11 mouse cellular contexts compared by ENCODE assay signal in the genomic region with DNA sequence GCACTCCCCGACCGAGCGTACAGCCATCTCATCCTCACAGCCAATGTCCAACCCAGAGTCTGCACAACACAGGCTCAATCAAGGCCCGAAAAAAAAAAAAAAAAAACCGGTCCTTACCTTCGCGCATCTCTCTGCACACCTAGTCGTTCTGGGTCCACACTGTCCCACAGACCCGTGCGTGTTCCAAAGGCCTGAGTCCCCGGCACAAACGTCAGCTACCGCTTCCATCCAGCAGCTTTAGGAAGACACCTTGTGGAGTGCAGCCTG. TPM values are rescaled to one million over a fixed set of nuclear protein-coding genes. Genes with fewer than 3 reads are reported as not detected.
DNase-seq lines count a peak whose midpoint lies in the region; ATAC-seq and TF ChIP-seq lines count a peak whose summit lies in the region.
"Had no signal": no experiment of that assay in that cellular context is flagged by ENCODE, and none has a peak within 500 bp of the region (broad histone marks: within the 10 kb centered on the region; RNA-seq: fewer than 3 reads in every experiment).

No protein-coding gene starts in this region.

- H3K27ac ChIP-seq in kidney, embryonic 16.5 days (ENCODE audit: low read length), result no peak overlapping the region
- H3K27ac ChIP-seq in embryonic facial prominence, embryonic 13.5 days, result no peak overlapping the region
- H3K27ac ChIP-seq in intestine, embryonic 14.5 days (ENCODE audit: low read depth), result no peak overlapping the region
- H3K27ac ChIP-seq in midbrain, postnatal 0 days (ENCODE audit: low read depth, low read length), result no peak overlapping the region

- no peaks in the 10 kb centered on the region for H3K9me3 ChIP-seq in kidney, embryonic 16.5 days (ENCODE audit: low read length)
- H3K9me3 ChIP-seq in embryonic facial prominence, embryonic 13.5 days, result no peaks in the 10 kb centered on the region
- no peaks in the 10 kb centered on the region for H3K9me3 ChIP-seq in intestine, embryonic 14.5 days (ENCODE audit: control insufficient read depth, low read length)
- H3K9me3 ChIP-seq in midbrain, postnatal 0 days (ENCODE audit: low read length), result no peaks in the 10 kb centered on the region

- H3K36me3 ChIP-seq in kidney, embryonic 16.5 days (ENCODE audit: insufficient read depth, low read length), result no peaks in the 10 kb centered on the region
- no peaks in the 10 kb centered on the region; the same call in 1 of the 2 replicates for H3K36me3 ChIP-seq in embryonic facial prominence, embryonic 13.5 days
- H3K36me3 ChIP-seq in intestine, embryonic 14.5 days (ENCODE audit: control insufficient read depth, insufficient read depth, low read length), result no peaks in the 10 kb centered on the region
- H3K36me3 ChIP-seq in midbrain, postnatal 0 days (ENCODE audit: insufficient read depth, low read length), result no peaks in the 10 kb centered on the region

- H3K4me2 ChIP-seq in kidney, embryonic 16.5 days (replicated peaks; ENCODE audit: low read depth, low read length), result peak overlapping the region; percentile 83
- peak overlapping the region; percentile 83 for H3K4me2 ChIP-seq in embryonic facial prominence, embryonic 13.5 days
- H3K4me2 ChIP-seq in intestine, embryonic 14.5 days (ENCODE audit: low read length), result peak overlapping the region; percentile 72
- H3K4me2 ChIP-seq in midbrain, postnatal 0 days (ENCODE audit: low read depth, low read length, poor library complexity, severe bottlenecking), result peak overlapping the region; percentile 65

- H3K27me3 ChIP-seq in kidney, embryonic 16.5 days (ENCODE audit: insufficient read depth, low read length), result peaks cover 87% of the 10 kb centered on the region
- H3K27me3 ChIP-seq in embryonic facial prominence, embryonic 13.5 days, result peaks cover 87% of the 10 kb centered on the region
- peaks cover 79% of the 10 kb centered on the region for H3K27me3 ChIP-seq in intestine, embryonic 14.5 days (replicated peaks; ENCODE audit: control insufficient read depth, insufficient read depth, low read length)
- H3K27me3 ChIP-seq in midbrain, postnatal 0 days (ENCODE audit: insufficient read depth, low read length), result peaks cover 40% of the 10 kb centered on the region
- H3K27me3 ChIP-seq: Patski had no signal

- no peak for TF ChIP-seq CTCF in midbrain, postnatal 0 days (IDR thresholded peaks at IDR 0.05)

- H3K4me3 ChIP-seq in kidney, embryonic 16.5 days (ENCODE audit: low read length), result peak overlapping the region; percentile 62
- peak overlapping the region; percentile 50 for H3K4me3 ChIP-seq in embryonic facial prominence, embryonic 13.5 days
- H3K4me3 ChIP-seq in intestine, embryonic 14.5 days (ENCODE audit: low read depth, low read length), result peak overlapping the region; percentile 45
- peak overlapping the region; percentile 47 for H3K4me3 ChIP-seq in midbrain, postnatal 0 days (ENCODE audit: low read depth, low read length)

- H3K9ac ChIP-seq in kidney, embryonic 16.5 days (replicated peaks; ENCODE audit: low read length), result peak overlapping the region; percentile 50; the same call in 1 of the 2 replicates
- peak overlapping the region; percentile 55 for H3K9ac ChIP-seq in embryonic facial prominence, embryonic 13.5 days
- no peak overlapping the region for H3K9ac ChIP-seq in intestine, embryonic 14.5 days (ENCODE audit: low read length)
- H3K9ac ChIP-seq in midbrain, postnatal 0 days (replicated peaks; ENCODE audit: low read length, poor library complexity, severe bottlenecking), result no peak overlapping the region

- peaks cover 17% of the 10 kb centered on the region for H3K4me1 ChIP-seq in kidney, embryonic 16.5 days (ENCODE audit: insufficient read depth, low read length)
- H3K4me1 ChIP-seq in embryonic facial prominence, embryonic 13.5 days, result peaks cover 33% of the 10 kb centered on the region
- H3K4me1 ChIP-seq in intestine, embryonic 14.5 days (replicated peaks; ENCODE audit: control insufficient read depth, insufficient read depth, low read length), result peaks cover 12% of the 10 kb centered on the region
- H3K4me1 ChIP-seq in midbrain, postnatal 0 days (ENCODE audit: insufficient read depth, low read length), result 0 out of 2 replicates have a peak, but pooled peaks cover 2% of the 10 kb centered on the region

- DNase-seq in kidney, postnatal 25 days, result no peak
- no peak for DNase-seq in intestine, embryonic 14.5 days (ENCODE audit: low spot score)
- DNase-seq in midbrain, postnatal 0 days (ENCODE audit: low spot score), result no peak
- DNase-seq in spleen, postnatal 14 days (ENCODE audit: low spot score in 2 of 2), result no peak
- DNase-seq in left cerebral cortex, adult 18-20 months (ENCODE audit: low spot score in 2 of 2), result no peak

- ATAC-seq in kidney, embryonic 16.5 days (ENCODE audit: low FRiP score, low TSS enrichment), result peak; percentile 6; the same call in 1 of the 2 replicates
- ATAC-seq in embryonic facial prominence, embryonic 13.5 days (ENCODE audit: insufficient number of reproducible peaks, insufficient read depth, low FRiP score, low TSS enrichment, low read depth), result no peak
- peak; percentile 1; the same call in 1 of the 2 replicates for ATAC-seq in intestine, embryonic 14.5 days (replicated peaks; ENCODE audit: low FRiP score, low TSS enrichment, low read depth)
- ATAC-seq in midbrain, postnatal 0 days (ENCODE audit: low FRiP score), result no peak
- ATAC-seq in megakaryocyte progenitor cell, adult 5-6 weeks (replicated peaks; ENCODE audit: poor library complexity), result no peak
- ATAC-seq: Patski had no signal

- 2% methylated on average over 13 of the region's 13 CpGs for WGBS in kidney, embryonic 16.5 days
- 3% methylated on average over 13 of the region's 13 CpGs for WGBS in embryonic facial prominence, embryonic 13.5 days
- 1% methylated on average over 13 of the region's 13 CpGs for WGBS in intestine, embryonic 14.5 days
- WGBS in midbrain, postnatal 0 days, result 3% methylated on average over 13 of the region's 13 CpGs

RNA-seq across cellular contexts. Expression of gene Gata2, which starts 3.7 kb away (rescaled TPM):
- 66.3 and 68.9 TPM in 2 replicates for polyA plus RNA-seq in kidney, embryonic 16.5 days (2015; fragmentation: Nextera tagmentation; extraction: Ambion mirVana)
- 54.9 and 81.7 TPM in 2 replicates for polyA plus RNA-seq in embryonic facial prominence, embryonic 13.5 days (2015; fragmentation: Nextera tagmentation; extraction: Ambion mirVana)
- 3.7 and 4.7 TPM in 2 replicates for polyA plus RNA-seq in intestine, embryonic 14.5 days (2014; fragmentation: Nextera tagmentation; extraction: Ambion mirVana)
- 9.2 and 19.3 TPM in 2 replicates for total RNA-seq in midbrain, postnatal 0 days (2014; rRNA removed)
- 17.2 and 18.5 TPM in 2 replicates for polyA plus RNA-seq in midbrain, postnatal 0 days (2015; fragmentation: Nextera tagmentation; extraction: Ambion mirVana)
- total RNA-seq in megakaryocyte progenitor cell, adult 5-6 weeks (2015), result 11.2 and 19.8 TPM in 2 replicates
- 6.0 and 10.1 TPM in 2 replicates for total RNA-seq in megakaryocyte progenitor cell, adult 5-6 weeks (2017)
- 1 to 10 TPM; 6.1 to 6.8 TPM for total RNA-seq in left cerebral cortex, adult 18-20 months (2021)

RNA-seq across cellular contexts. Expression of gene Dnajb8, which starts 32.1 kb away (rescaled TPM):
- polyA plus RNA-seq in kidney, embryonic 16.5 days (2015; fragmentation: Nextera tagmentation; extraction: Ambion mirVana), result not detected in 2 replicates
- polyA plus RNA-seq in embryonic facial prominence, embryonic 13.5 days (2015; fragmentation: Nextera tagmentation; extraction: Ambion mirVana), result not detected in 2 replicates
- polyA plus RNA-seq in intestine, embryonic 14.5 days (2014; fragmentation: Nextera tagmentation; extraction: Ambion mirVana), result not detected in 2 replicates
- not detected in 2 replicates for total RNA-seq in midbrain, postnatal 0 days (2014; rRNA removed)
- not detected in 2 replicates for polyA plus RNA-seq in midbrain, postnatal 0 days (2015; fragmentation: Nextera tagmentation; extraction: Ambion mirVana)
- not detected in 2 replicates for total RNA-seq in megakaryocyte progenitor cell, adult 5-6 weeks (2015)
- not detected in 2 replicates for total RNA-seq in megakaryocyte progenitor cell, adult 5-6 weeks (2017)
- not detected for total RNA-seq in left cerebral cortex, adult 18-20 months (2021)
- total RNA-seq: common myeloid progenitor, adult 5-6 weeks; left cerebral cortex, postnatal 10 days had no signal
- polyA plus RNA-seq: Patski had no signal

Comparison
In these comparisons a context has a peak if more than half of its experiments do, and no peak if none do; other contexts are left out.
1. ATAC-seq: peak in kidney, embryonic 16.5 days (single experiment) and intestine, embryonic 14.5 days (single experiment); none in embryonic facial prominence, embryonic 13.5 days (single experiment), midbrain, postnatal 0 days (single experiment) and megakaryocyte progenitor cell, adult 5-6 weeks (single experiment).
2. H3K9ac ChIP-seq: peak in kidney, embryonic 16.5 days (single experiment) and embryonic facial prominence, embryonic 13.5 days (single experiment); none in intestine, embryonic 14.5 days (single experiment) and midbrain, postnatal 0 days (single experiment).
3. Peak in every context shown above with its lines, with median percentiles within 50 percentile points of each other: H3K4me2 ChIP-seq and H3K4me3 ChIP-seq.